Mouse (Mus musculus): ENCODE data around the gene Mpp6. TPM values are rescaled to one million over a fixed set of nuclear protein-coding genes. Genes with fewer than 3 reads are reported as not detected.

Gene Mpp6
- 10 to 100 TPM; 35.0 to 44.3 TPM for polyA plus RNA-seq (2017; shearing (Covaris generic))

GRCm38 (mm10) chr6:50109757-50110378 lies at the start of gene Mpp6:
Mpp6 (plus strand) TSS chr6:50110241.

Other genes with a start within 250 kb of the Mpp6 start
- gene Gsdme, start 153.6 kb downstream of the Mpp6 start, polyA plus RNA-seq (2017; shearing (Covaris generic)) = 1 to 10 TPM; 3.1 to 3.3 TPM

Data from inflammation-experienced regulatory T-cells (primary cell).